Mouse (Mus musculus) urinary bladder, postnatal 25 days (tissue): ENCODE results near the gene Gpi1.
"Not testable (repeated sequence)": the region's sequence is repeated elsewhere in the genome, so short reads cannot be mapped to it uniquely, and the experiment has no call there.

Experiments used
- DNase-seq: peaks from one replicate; pipeline ENCODE4 v3.0.0; 2022; ENCODE audit warnings: low spot score

The Gpi1 gene

DNA sequence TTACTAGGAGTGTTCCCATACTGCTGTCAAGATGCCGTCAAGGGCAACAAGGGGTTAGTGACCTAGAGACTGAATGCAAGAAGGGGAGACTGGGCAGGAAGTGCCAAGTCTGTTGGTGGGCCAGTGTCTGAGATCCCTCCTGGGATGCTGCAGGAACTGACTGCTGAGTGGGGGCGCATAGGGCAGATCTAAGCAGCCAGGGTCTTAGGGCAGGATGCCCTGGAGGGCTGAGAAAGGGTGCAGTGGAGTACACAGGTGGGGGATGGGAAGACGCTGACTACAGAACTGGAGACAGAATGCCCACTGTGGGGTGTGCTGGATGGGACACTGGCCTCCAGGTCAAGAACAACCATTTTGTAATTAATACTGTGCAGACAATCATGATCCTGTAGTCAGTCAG, 46.3 kb downstream of the Gpi1 start:
- no peak for DNase-seq

DNA sequence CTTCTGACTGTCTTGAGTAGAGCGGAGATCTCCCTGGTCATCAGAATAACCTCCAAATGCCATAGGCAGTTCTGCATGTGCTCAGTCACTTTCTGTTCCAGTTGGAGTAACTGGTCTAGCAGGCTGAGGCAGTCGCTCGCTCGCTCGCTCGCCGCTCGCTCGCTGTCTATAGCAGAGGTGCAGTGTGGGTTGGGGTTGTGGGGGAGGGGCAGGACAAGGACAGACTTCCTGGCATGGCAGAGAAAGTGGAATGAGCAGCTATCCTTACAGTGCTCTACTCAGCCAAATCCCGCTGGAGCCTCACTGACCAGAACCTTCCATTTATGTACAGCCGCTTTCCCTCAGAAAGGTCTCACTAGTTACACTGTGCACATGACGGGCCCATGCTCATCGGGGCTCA, 46.8 kb downstream of the Gpi1 start:
- DNase-seq: peak; percentile 57

DNA sequence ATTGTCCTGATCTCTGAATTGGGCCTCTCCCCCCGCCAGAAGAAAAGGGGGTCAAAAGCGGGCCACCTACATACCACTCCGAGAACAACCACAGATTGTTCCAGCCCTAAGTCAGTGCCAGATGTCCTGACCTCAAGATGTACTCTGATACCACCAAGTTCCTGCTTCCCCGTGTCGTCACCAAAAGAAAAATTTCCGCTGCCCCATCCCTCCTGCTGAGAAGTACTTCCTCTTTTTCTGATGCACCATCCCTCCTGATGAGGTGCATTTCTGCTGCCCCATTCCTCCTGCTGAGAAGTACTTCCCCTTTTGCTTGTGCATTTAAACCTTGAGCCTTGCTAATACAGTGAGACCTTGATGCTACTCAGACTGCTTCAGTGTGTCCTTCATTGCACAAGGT, 53.9 kb downstream of the Gpi1 start:
- not testable (repeated sequence) for DNase-seq

DNA sequence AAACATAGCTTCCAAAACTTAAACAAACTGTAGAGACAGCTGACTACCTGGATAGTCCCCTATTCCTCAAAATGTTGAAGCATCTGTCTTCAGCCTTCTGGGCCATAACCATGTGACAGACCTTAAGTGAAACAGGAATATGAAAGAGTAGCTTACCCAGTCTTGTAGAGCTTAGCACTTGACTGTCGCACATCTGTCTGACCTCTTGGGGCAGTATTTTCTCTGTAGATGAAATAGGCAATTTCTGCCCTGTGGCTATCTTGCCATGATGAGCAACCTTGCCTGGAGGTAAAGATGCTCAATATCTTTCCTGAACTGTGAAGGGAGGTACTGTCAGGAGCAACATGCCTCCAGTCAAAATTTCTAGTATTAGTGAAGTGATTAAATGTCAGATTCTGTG, 57.9 kb downstream of the Gpi1 start:
- DNase-seq: no peak

DNA sequence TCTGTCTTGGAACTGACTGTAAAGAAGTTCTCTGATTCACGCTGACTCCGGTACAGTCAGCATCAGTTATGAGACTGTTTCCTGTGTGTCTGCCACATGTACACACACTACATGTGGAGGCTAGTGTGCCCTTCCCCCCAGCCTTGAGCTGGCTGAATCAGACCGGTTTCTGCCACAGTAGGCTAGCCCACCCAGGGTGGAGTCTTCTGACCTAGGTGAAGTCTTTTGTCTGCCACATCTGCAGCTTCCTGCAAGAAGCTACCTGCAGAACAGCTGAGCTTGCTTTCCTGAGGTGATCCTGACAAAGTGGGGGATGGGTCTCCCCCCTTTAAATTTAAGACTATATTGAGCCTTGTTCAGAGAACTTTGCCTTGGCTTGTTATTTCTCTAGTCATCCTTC, 60.7 kb downstream of the Gpi1 start, which contains the start of gene Uba2:
Gene Uba2 (minus strand): TSS at position 146 of the 400 bp plus-strand sequence.
- DNase-seq: no peak

DNA sequence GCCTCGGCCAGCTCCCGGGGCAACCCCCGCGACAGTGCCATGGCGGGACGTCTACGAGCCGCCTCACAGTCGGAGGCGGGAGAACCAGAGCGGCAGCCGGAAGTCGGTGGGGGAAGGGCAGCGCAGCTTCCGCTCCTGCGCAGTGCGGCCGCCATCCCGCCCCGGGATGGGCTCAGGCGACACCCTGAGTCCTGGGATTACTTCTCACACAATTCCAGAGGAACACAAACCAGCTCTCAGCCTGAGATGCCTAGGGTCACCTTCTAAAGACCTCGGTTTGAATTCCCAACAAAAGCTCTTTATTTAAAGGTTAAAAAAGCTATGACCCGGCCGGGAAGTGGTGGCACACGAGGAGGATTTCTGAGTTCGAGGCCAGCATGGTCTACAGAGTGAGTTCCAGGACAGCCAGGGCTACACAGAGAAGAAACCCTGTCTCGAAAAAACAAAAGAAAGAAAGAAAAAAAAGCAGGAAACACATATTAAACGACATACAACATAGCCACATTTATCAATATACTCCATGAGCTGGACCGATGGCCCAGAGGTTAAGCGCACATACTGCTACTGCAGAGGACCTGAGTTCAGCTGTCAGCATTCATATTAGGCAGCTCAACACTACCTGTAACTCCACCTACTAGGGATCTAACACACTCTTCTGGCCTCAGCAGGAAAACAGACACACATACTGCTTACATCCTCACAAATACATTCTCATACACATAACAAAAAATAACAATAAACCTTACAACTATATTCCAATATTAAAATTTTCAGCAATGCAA, 61.5 kb downstream of the Gpi1 start:
- DNase-seq: peak; percentile 94

DNA sequence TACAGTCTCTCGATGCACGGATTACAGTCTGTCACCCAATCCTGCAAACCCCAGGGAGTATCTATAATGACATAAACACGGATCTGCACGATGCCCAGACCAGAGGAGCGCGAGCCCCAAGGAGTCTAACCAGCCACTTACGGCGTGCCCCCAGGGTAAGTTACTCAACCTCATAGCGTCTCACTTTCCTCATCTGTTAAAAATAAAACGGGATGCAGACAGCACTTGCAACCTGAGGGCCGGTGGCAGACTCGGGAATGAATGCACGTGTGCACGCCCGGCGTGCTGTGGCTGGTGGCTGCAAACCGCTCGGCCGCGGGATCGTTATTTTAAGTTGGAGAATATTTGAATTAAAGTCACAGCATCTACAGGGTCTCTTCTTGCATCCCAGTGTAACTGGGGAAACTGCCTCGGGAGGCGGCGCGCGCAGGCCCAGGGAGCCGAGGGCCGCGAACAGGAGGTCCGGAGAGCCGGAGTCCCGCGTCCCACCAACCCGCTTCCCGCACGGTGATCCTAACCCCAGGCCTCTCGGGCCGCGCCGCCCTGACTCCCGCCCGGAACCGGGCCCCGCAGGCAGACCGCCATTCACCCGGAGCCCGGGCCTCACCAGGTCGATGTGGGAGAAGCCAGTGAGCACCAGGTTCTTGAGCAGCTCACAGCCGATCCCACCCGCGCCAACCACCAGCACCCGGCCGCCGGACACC, 62.2 kb downstream of the Gpi1 start:
- peak; percentile 17 for DNase-seq

DNA sequence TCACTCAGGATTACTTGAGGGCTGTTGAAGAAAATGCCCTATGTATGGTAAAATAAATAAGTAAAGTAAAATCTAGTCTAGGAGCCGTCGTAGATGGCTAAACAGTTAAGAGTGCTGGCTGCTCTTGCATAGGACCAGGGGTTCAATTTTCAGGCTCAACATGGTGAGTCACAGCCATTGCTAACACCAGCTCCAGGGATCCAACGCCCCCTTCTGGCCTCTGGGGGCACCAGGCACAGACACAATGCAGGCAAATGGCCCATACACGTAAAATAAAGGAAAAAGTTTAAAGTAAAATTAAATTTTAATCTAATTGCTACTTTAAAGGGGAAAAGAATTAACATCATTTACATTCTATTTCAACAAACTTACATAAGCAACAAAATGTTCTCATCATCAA, 63.3 kb downstream of the Gpi1 start:
- peak; percentile 11 for DNase-seq

DNA sequence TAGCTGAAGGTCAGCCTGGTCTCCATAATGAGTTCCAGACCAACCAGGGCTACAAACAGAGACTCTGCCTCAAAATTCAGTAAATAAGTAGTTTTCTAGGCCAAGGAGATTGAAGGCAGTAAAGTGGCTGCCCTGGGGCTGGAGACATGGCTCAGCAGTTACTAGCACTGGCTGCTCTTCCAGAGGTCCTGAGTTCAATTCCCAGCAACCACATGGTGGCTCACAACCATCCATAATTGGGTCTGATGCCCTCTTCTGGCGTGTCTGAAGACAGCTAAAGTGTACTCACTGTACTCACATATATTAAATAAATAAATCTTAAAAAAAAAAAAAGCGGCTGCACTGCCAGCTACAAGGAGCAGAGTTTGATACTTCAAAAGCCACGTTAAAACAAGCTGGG, 64.1 kb downstream of the Gpi1 start:
- DNase-seq: no peak

DNA sequence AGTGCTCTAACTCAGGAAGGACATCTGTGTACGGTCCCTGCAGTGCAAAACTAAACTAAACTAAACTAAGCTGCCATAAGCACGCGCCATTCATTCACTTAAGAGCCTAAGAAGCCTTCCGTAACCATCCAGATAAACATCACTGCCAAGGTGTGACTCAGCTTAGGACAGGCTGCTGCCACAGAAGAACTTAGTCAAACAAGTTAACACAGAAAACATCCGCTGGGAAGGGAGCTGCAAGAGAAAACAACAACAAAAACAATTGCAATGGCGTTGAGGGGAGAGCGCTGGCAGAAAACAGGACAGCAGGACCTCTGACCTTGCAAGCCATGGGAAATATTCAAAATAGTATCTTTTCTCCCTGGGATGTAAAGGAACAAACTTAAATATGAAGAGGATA, 65.5 kb downstream of the Gpi1 start:
- no peak for DNase-seq

DNA sequence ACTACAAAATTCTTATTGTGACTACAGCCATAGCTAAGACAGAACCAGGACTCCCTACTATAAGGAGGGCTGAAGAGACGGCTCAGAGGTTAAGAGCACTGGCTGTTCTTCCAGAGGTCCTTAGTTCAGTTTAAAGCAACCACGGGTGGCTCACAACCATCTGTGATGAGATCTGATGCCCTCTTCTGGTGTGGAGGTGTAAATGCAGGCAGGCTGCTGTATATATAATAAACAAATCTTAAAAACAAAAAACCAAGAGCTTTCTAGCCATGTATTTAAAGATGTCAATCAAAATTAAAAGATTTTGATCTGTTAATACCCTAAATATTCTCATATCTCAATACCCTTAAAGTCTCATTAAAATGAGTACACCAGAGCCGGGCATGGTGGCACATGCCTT, 71.0 kb downstream of the Gpi1 start:
- DNase-seq: no peak

DNA sequence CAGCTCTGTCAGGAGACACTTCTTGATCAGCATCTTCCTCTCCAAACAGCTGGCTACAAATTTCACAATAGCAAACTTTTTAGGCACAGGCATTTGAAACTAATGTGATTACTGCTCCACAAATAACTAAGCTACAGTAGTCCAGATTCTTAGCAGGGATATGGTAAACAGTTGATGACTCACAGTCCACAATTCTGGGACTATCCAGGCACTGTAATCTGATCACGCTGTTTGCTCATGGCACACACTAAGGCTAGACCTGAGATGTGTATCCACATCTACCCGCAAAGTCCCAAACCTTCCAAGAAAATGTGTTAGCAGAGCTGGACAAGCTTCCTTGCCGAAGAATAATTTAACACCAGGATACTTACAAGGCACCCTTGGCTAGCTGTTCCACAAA, 72.1 kb downstream of the Gpi1 start:
- DNase-seq: no peak
